Mouse (Mus musculus) kidney, postnatal 0 days (tissue): ENCODE data around the gene Slc25a1. TPM values are rescaled to one million over a fixed set of nuclear protein-coding genes. Genes with fewer than 3 reads are reported as not detected.

Experiments
- ATAC-seq: fragments of 200-750 bp; cut with Nextera tagmentation; replicated peaks from 2 replicates; pipeline ENCODE4 v1.8.0; 2017; ENCODE audit warnings: low read depth, moderate number of reproducible peaks, moderate TSS enrichment, moderate library complexity; ENCODE audit not compliant: low FRiP score
- DNase-seq: peaks from one replicate; pipeline ENCODE4 v3.0.0-alpha.2; 2016; ENCODE audit warnings: low spot score
- H3K27ac ChIP-seq: fragments of 300-500 bp; sonication (generic); 2 replicates; pipeline ENCODE4 v1.5.1; 2014; ENCODE audit warnings: mild to moderate bottlenecking
- H3K27me3 ChIP-seq: fragments of 300-500 bp; sonication (generic); 2 replicates; pipeline ENCODE4 v1.6.1; 2014; ENCODE audit warnings: low read length, mixed read lengths; ENCODE audit not compliant: insufficient read depth
- H3K36me3 ChIP-seq: fragments of 300-500 bp; sonication (generic); 2 replicates; pipeline ENCODE4 v1.6.1; 2014; ENCODE audit warnings: low read length, mixed read lengths; ENCODE audit not compliant: insufficient read depth
- H3K4me1 ChIP-seq: fragments of 300-500 bp; sonication (generic); replicated peaks from 2 replicates; pipeline ENCODE4 v1.6.1; 2014; ENCODE audit warnings: antibody characterized with exemption, low read length, mixed read lengths; ENCODE audit not compliant: insufficient read depth
- H3K4me2 ChIP-seq: fragments of 300-500 bp; sonication (generic); 2 replicates; pipeline ENCODE4 v1.6.1; 2014; ENCODE audit warnings: mild to moderate bottlenecking, low read length, moderate library complexity, mixed read lengths
- H3K4me3 ChIP-seq: fragments of 300-500 bp; sonication (generic); replicated peaks from 2 replicates; pipeline ENCODE4 v1.5.1; 2014; ENCODE audit warnings: low read depth, low read length
- H3K9ac ChIP-seq: fragments of 300-500 bp; sonication (generic); 2 replicates; pipeline ENCODE4 v1.6.1; 2014; ENCODE audit warnings: low read depth, low read length
- H3K9me3 ChIP-seq: fragments of 300-500 bp; sonication (generic); replicated peaks from 2 replicates; pipeline ENCODE4 v1.6.1; 2016; ENCODE audit warnings: low read length, inconsistent platforms, mixed read lengths
- CTCF ChIP-seq: IDR thresholded peaks from 2 replicates; pipeline ENCODE4 v1.5.1; 2016; ENCODE audit warnings: antibody characterized with exemption, low read depth, mild to moderate bottlenecking, moderate library complexity
- WGBS: fragments of 180-500 bp; shearing (Covaris S2); extraction: QIAGEN DNeasy Blood & Tissue Kit; methylation state at CpG from one replicate; pipeline ENCODE4 v1.1.7; 2014; 5-methylcytosine and 5-hydroxymethylcytosine counted together
- polyA plus RNA-seq: library from polyadenylated mRNA; unstranded; fragments of >200 nt; fragmentation: Nextera tagmentation; extraction: Ambion mirVana; gene quantifications from 2 replicates; pipeline ENCODE4 v1.2.1, GENCODE M21; 2015

Gene Slc25a1
- polyA plus RNA-seq, 1 experiment from 2014 or later: 116 TPM

GRCm38 (mm10) chr16:17879571-17879970, 48.4 kb downstream of the Slc25a1 start:
- Histone ChIP-seq H3K4me2 (no peak overlapping the region), H3K4me3 (no peak overlapping the region), H3K27me3 (no peaks in the 10 kb centered on the region), H3K9ac (no peak overlapping the region), H3K27ac (no peak overlapping the region), H3K36me3 (0 out of 2 replicates have a peak, but pooled peaks cover 2% of the 10 kb centered on the region), H3K9me3 (no peaks in the 10 kb centered on the region), H3K4me1 (no peaks in the 10 kb centered on the region)
- DNase-seq (no peak), ATAC-seq (no peak)
- no peak for TF ChIP-seq CTCF
- 94% methylated on average over 4 of the region's 4 CpGs for WGBS

DNA sequence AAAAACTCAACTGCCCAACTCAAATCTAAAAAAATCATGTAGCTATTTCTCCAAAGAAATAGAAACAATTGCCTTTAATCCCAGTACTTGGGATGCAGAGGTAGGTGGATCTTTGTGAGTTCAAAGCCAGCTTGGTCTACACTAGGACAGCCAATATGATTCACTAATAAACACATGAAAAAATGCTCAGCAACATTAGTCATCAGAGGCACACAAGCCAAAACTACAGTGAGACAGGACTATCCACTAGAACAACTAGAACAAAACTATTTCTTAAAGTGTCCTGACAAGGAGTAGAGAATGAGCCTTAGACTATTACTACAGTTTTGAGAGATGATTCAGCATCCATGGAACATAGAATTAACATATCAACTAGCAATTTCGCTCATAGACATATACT, 51.9 kb downstream of the Slc25a1 start:
- H3K9me3 ChIP-seq: no peaks in the 10 kb centered on the region
- DNase-seq (no peak), ATAC-seq (no peak)
- no peak for TF ChIP-seq CTCF
- no peak overlapping the region for H3K9ac ChIP-seq
- H3K36me3 ChIP-seq: 0 out of 2 replicates have a peak, but pooled peaks cover 11% of the 10 kb centered on the region
- H3K4me1 ChIP-seq: no peaks in the 10 kb centered on the region
- no peaks in the 10 kb centered on the region for H3K27me3 ChIP-seq
- no peak overlapping the region for H3K27ac ChIP-seq
- H3K4me2 ChIP-seq: no peak overlapping the region
- 95% methylated on average over 1 of the region's 1 CpGs for whole genome bisulfite sequencing
- H3K4me3 ChIP-seq: no peak overlapping the region

Other genes with a start within 250 kb of the Slc25a1 start
- 29.4 TPM in 2 replicates for gene Med15, start 195.3 kb downstream of the Slc25a1 start, polyA plus RNA-seq
- 39.3 and 42.8 TPM in 2 replicates for gene Klhl22, start 168.6 kb downstream of the Slc25a1 start, polyA plus RNA-seq
- gene Scarf2, start 130.9 kb downstream of the Slc25a1 start, polyA plus RNA-seq: 12.2 and 18.7 TPM in 2 replicates
- gene B830017H08Rik, start 95.1 kb downstream of the Slc25a1 start, polyA plus RNA-seq: 1.7 and 2.2 TPM in 2 replicates
- gene Car15, start 89.9 kb downstream of the Slc25a1 start, polyA plus RNA-seq: 131 and 147 TPM in 2 replicates
- gene Gm20518, start 36.5 kb downstream of the Slc25a1 start, polyA plus RNA-seq: 2.8 and 3.4 TPM in 2 replicates
- gene Tssk1, start 34.0 kb downstream of the Slc25a1 start, polyA plus RNA-seq: 0.05 TPM in 1 of 2 replicates, not detected in the other
- 57.8 and 65.4 TPM in 2 replicates for gene Dgcr2, start 29.7 kb downstream of the Slc25a1 start, polyA plus RNA-seq
- not detected in 2 replicates for gene Tssk2, start 29.6 kb downstream of the Slc25a1 start, polyA plus RNA-seq
- gene Ess2, start 16.9 kb downstream of the Slc25a1 start, polyA plus RNA-seq: 27.6 and 28.1 TPM in 2 replicates
- 0.09 TPM in 1 of 2 replicates, not detected in the other for gene Gsc2, start 13.2 kb downstream of the Slc25a1 start, polyA plus RNA-seq
- gene Vpreb2, start 52.2 kb upstream of the Slc25a1 start, polyA plus RNA-seq: not detected in 2 replicates
- 111 and 115 TPM in 2 replicates for gene Dgcr6, start 124.6 kb upstream of the Slc25a1 start, polyA plus RNA-seq
- 19.2 and 20.3 TPM in 2 replicates for gene Prodh, start 162.0 kb upstream of the Slc25a1 start, polyA plus RNA-seq
- gene Rtn4r, start 199.4 kb upstream of the Slc25a1 start, polyA plus RNA-seq: 1.0 and 1.2 TPM in 2 replicates